9 mouse cellular contexts compared by ENCODE assay signal in genomic region chr16:31943980-31944379, GRCm38 (mm10). TPM values are rescaled to one million over a fixed set of nuclear protein-coding genes. Genes with fewer than 3 reads are reported as not detected.
A peak's percentile ranks its signal among the peaks of the same experiment; 100 is the strongest.
DNase-seq lines count a peak whose midpoint lies in the region; ATAC-seq lines count a peak whose summit lies in the region.
"Had no signal": no experiment of that assay in that cellular context is flagged by ENCODE, and none has a peak within 500 bp of the region (broad histone marks: within the 10 kb centered on the region; RNA-seq: fewer than 3 reads in every experiment).

No protein-coding gene starts in this region.

- WGBS in forebrain, embryonic 13.5 days, result 5% methylated on average over 10 of the region's 10 CpGs

- H3K27ac ChIP-seq in forebrain, embryonic 13.5 days, result no peak overlapping the region
- H3K27ac ChIP-seq: limb, embryonic 12.5 days had no signal

- H3K4me1 ChIP-seq in forebrain, embryonic 13.5 days, result peaks cover 40% of the 10 kb centered on the region

- DNase-seq in MN1 (ENCODE audit: low spot score), result peak; percentile 66
- peak; percentile 70 for DNase-seq in c-Kit-positive CD71-positive TER-119-positive erythroid progenitor cells, embryonic 14.5 days (ENCODE audit: low spot score)
- peak; percentile 85 to 89 for DNase-seq in layer of hippocampus, postnatal 10 days (ENCODE audit: low spot score in 2 of 2)
- peak; percentile 84 for DNase-seq in right cerebral cortex, postnatal 14 days
- DNase-seq in urinary bladder, postnatal 4 days (ENCODE audit: low spot score in 2 of 2), result peak; percentile 65 to 82

- H3K4me3 ChIP-seq in forebrain, embryonic 13.5 days, result no peak overlapping the region
- H3K4me3 ChIP-seq: limb, embryonic 12.5 days had no signal

- 0 out of 2 replicates have a peak, but pooled peaks have one; percentile 25 for ATAC-seq in forebrain, embryonic 13.5 days
- peak; percentile 70 to 71 for ATAC-seq in hematopoietic stem cell, adult 5-6 weeks (replicated peaks in 1 of 2; ENCODE audit: insufficient read depth in 1 of 2, low FRiP score in 2 of 2, low TSS enrichment in 1 of 2, low read depth in 1 of 2, poor library complexity in 2 of 2, severe bottlenecking in 2 of 2)
- peak; percentile 65 for ATAC-seq in megakaryocyte progenitor cell, adult 5-6 weeks (replicated peaks; ENCODE audit: poor library complexity)

- H3K36me3 ChIP-seq in forebrain, embryonic 13.5 days (ENCODE audit: poor library complexity, severe bottlenecking), result peaks cover 14% of the 10 kb centered on the region; the same call in 1 of the 2 replicates

- H3K9ac ChIP-seq in forebrain, embryonic 13.5 days, result peak overlapping the region; percentile 10; the same call in 1 of the 2 replicates
- H3K9ac ChIP-seq: limb, embryonic 12.5 days had no signal

- H3K27me3 ChIP-seq in forebrain, embryonic 13.5 days, result no peaks in the 10 kb centered on the region
- H3K27me3 ChIP-seq: limb, embryonic 12.5 days had no signal

- H3K4me2 ChIP-seq in forebrain, embryonic 13.5 days, result no peak overlapping the region
- H3K4me2 ChIP-seq: limb, embryonic 12.5 days had no signal

- H3K9me3 ChIP-seq in forebrain, embryonic 13.5 days (replicated peaks), result no peaks in the 10 kb centered on the region
- H3K9me3 ChIP-seq: limb, embryonic 12.5 days had no signal

RNA-seq across cellular contexts. Expression of gene 0610012G03Rik, which starts 4.3 kb away (rescaled TPM):
- 99.7 and 103 TPM in 2 replicates for polyA plus RNA-seq in forebrain, embryonic 13.5 days (2015; fragmentation: Nextera tagmentation; extraction: Ambion mirVana)
- total RNA-seq in hematopoietic stem cell, adult 5-6 weeks (2017), result 9.6 and 14.9 TPM in 2 replicates
- 10 to 100 TPM; 53.6 to 55.9 TPM for total RNA-seq in layer of hippocampus, postnatal 10 days (2021)
- total RNA-seq in megakaryocyte progenitor cell, adult 5-6 weeks (2015), result 22.7 and 28.3 TPM in 2 replicates
- 10.3 and 14.1 TPM in 2 replicates for total RNA-seq in megakaryocyte progenitor cell, adult 5-6 weeks (2017)

RNA-seq across cellular contexts. Expression of gene Ncbp2, which starts 4.3 kb away (rescaled TPM):
- 121 TPM in 2 replicates for polyA plus RNA-seq in forebrain, embryonic 13.5 days (2015; fragmentation: Nextera tagmentation; extraction: Ambion mirVana)
- total RNA-seq in hematopoietic stem cell, adult 5-6 weeks (2017), result 41.9 and 45.2 TPM in 2 replicates
- 10 to 100 TPM; 49.1 to 57.3 TPM for total RNA-seq in layer of hippocampus, postnatal 10 days (2021)
- total RNA-seq in megakaryocyte progenitor cell, adult 5-6 weeks (2015), result 39.7 and 43.1 TPM in 2 replicates
- total RNA-seq in megakaryocyte progenitor cell, adult 5-6 weeks (2017), result 48.3 and 51.4 TPM in 2 replicates

RNA-seq across cellular contexts. Expression of gene Pigz, which starts 10.3 kb away (rescaled TPM):
- polyA plus RNA-seq in forebrain, embryonic 13.5 days (2015; fragmentation: Nextera tagmentation; extraction: Ambion mirVana), result 1.8 and 2.4 TPM in 2 replicates
- not detected in 2 replicates for total RNA-seq in hematopoietic stem cell, adult 5-6 weeks (2017)
- total RNA-seq in layer of hippocampus, postnatal 10 days (2021), result 1 to 10 TPM; 6.9 to 7.0 TPM
- not detected in 2 replicates for total RNA-seq in megakaryocyte progenitor cell, adult 5-6 weeks (2015)
- not detected in 2 replicates for total RNA-seq in megakaryocyte progenitor cell, adult 5-6 weeks (2017)

RNA-seq across cellular contexts. Expression of gene Senp5, which starts 59.1 kb away (rescaled TPM):
- polyA plus RNA-seq in forebrain, embryonic 13.5 days (2015; fragmentation: Nextera tagmentation; extraction: Ambion mirVana), result 17.1 and 19.5 TPM in 2 replicates
- 15.0 and 16.7 TPM in 2 replicates for total RNA-seq in hematopoietic stem cell, adult 5-6 weeks (2017)
- total RNA-seq in layer of hippocampus, postnatal 10 days (2021), result 10 to 100 TPM; 41.5 to 42.7 TPM
- 20.2 and 22.9 TPM in 2 replicates for total RNA-seq in megakaryocyte progenitor cell, adult 5-6 weeks (2015)
- total RNA-seq in megakaryocyte progenitor cell, adult 5-6 weeks (2017), result 20.3 and 21.0 TPM in 2 replicates
